Mouse (Mus musculus): ENCODE results near the gene Vps37b. TPM values are rescaled to one million over a fixed set of nuclear protein-coding genes. Genes with fewer than 3 reads are reported as not detected.

Gene Vps37b
- total and polyA plus RNA-seq, 2 experiments from 2014 or later = 51.4 to 55.7 TPM

- H3K4me2 ChIP-seq (ENCODE audit: low read depth, low read length) = no peak overlapping the region
- H3K4me1 ChIP-seq (ENCODE audit: control insufficient read depth, insufficient read depth) = peaks cover 45% of the 10 kb centered on the region
- no peak for TF ChIP-seq CTCF (IDR thresholded peaks at IDR 0.05; ENCODE audit: low read depth)
- TF ChIP-seq EP300 (IDR thresholded peaks at IDR 0.05; ENCODE audit: low read depth) = no peak
- DNase-seq (ENCODE audit: low spot score) = no peak
- no peak overlapping the region for H3K27ac ChIP-seq (ENCODE audit: low read depth)
- no peaks in the 10 kb centered on the region for H3K36me3 ChIP-seq (replicated peaks; ENCODE audit: control insufficient read depth, insufficient read depth, low read length)
- ATAC-seq (ENCODE audit: insufficient read depth, low read depth) = no peak
- H3K9ac ChIP-seq (replicated peaks; ENCODE audit: low read depth, low read length) = no peak overlapping the region
- WGBS = 66% methylated on average over 2 of the region's 2 CpGs
- no peaks in the 10 kb centered on the region for H3K9me3 ChIP-seq (replicated peaks; ENCODE audit: control insufficient read depth, low read length)
- no peaks in the 10 kb centered on the region for H3K27me3 ChIP-seq (ENCODE audit: control insufficient read depth, insufficient read depth, low read length)
- no peak overlapping the region for H3K4me3 ChIP-seq (ENCODE audit: low read depth, low read length)
Observed at GRCm38 (mm10) chr5:123986925-123987324, 45.1 kb downstream of the Vps37b start.

GRCm38 (mm10) chr5:123985434-123985833, 46.6 kb downstream of the Vps37b start:
- Histone ChIP-seq H3K36me3 (replicated peaks; ENCODE audit: control insufficient read depth, insufficient read depth, low read length) (no peaks in the 10 kb centered on the region), H3K9me3 (replicated peaks; ENCODE audit: control insufficient read depth, low read length) (no peaks in the 10 kb centered on the region), H3K4me2 (ENCODE audit: low read depth, low read length) (no peak overlapping the region), H3K4me1 (ENCODE audit: control insufficient read depth, insufficient read depth) (peaks cover 46% of the 10 kb centered on the region), H3K4me3 (ENCODE audit: low read depth, low read length) (no peak overlapping the region), H3K27ac (ENCODE audit: low read depth) (peak overlapping the region; percentile 56; the same call in 1 of the 2 replicates), H3K9ac (replicated peaks; ENCODE audit: low read depth, low read length) (no peak overlapping the region), H3K27me3 (ENCODE audit: control insufficient read depth, insufficient read depth, low read length) (no peaks in the 10 kb centered on the region)
- DNase-seq (ENCODE audit: low spot score) (no peak), ATAC-seq (ENCODE audit: insufficient read depth, low read depth) (peak; percentile 58)
- TF ChIP-seq CTCF (IDR thresholded peaks at IDR 0.05; ENCODE audit: low read depth) (no peak), EP300 (IDR thresholded peaks at IDR 0.05; ENCODE audit: low read depth) (no peak)
- WGBS = 54% methylated on average over 9 of the region's 9 CpGs

GRCm38 (mm10) chr5:123982838-123983237, 49.2 kb downstream of the Vps37b start:
- Histone ChIP-seq H3K27ac (ENCODE audit: low read depth) (no peak overlapping the region), H3K36me3 (replicated peaks; ENCODE audit: control insufficient read depth, insufficient read depth, low read length) (no peaks in the 10 kb centered on the region), H3K4me1 (ENCODE audit: control insufficient read depth, insufficient read depth) (peaks cover 60% of the 10 kb centered on the region), H3K27me3 (ENCODE audit: control insufficient read depth, insufficient read depth, low read length) (no peaks in the 10 kb centered on the region), H3K4me2 (ENCODE audit: low read depth, low read length) (no peak overlapping the region), H3K9ac (replicated peaks; ENCODE audit: low read depth, low read length) (no peak overlapping the region), H3K9me3 (replicated peaks; ENCODE audit: control insufficient read depth, low read length) (no peaks in the 10 kb centered on the region), H3K4me3 (ENCODE audit: low read depth, low read length) (no peak overlapping the region)
- 74% methylated on average over 11 of the region's 11 CpGs for WGBS
- no peak for ATAC-seq (ENCODE audit: insufficient read depth, low read depth)
- TF ChIP-seq CTCF (IDR thresholded peaks at IDR 0.05; ENCODE audit: low read depth) (no peak), EP300 (IDR thresholded peaks at IDR 0.05; ENCODE audit: low read depth) (no peak)
- no peak for DNase-seq (ENCODE audit: low spot score)

DNA sequence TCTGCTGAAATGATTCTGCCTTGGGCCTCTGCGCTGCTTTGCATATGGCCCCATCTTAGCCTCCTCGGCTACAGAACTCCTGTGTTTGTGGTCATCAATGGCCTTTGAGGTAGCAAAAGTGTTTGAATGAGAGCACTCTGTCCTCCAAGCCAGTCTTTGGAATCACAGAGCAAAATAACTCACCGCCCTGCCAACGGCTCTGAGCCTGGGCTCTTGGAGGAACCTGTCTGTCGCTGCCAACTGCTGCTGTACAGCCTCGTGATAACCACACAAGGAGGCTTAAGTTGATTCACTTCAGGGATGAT, 50.9 kb downstream of the Vps37b start:
- ATAC-seq (ENCODE audit: insufficient read depth, low read depth) (no peak), DNase-seq (ENCODE audit: low spot score) (peak; percentile 69)
- Histone ChIP-seq H3K9ac (replicated peaks; ENCODE audit: low read depth, low read length) (no peak overlapping the region), H3K4me3 (ENCODE audit: low read depth, low read length) (no peak overlapping the region), H3K9me3 (replicated peaks; ENCODE audit: control insufficient read depth, low read length) (no peaks in the 10 kb centered on the region), H3K4me2 (ENCODE audit: low read depth, low read length) (peak overlapping the region; percentile 22), H3K4me1 (ENCODE audit: control insufficient read depth, insufficient read depth) (peaks cover 58% of the 10 kb centered on the region), H3K27ac (ENCODE audit: low read depth) (peak overlapping the region; percentile 66), H3K27me3 (ENCODE audit: control insufficient read depth, insufficient read depth, low read length) (no peaks in the 10 kb centered on the region), H3K36me3 (replicated peaks; ENCODE audit: control insufficient read depth, insufficient read depth, low read length) (no peaks in the 10 kb centered on the region)
- WGBS = 38% methylated on average over 6 of the region's 6 CpGs
- TF ChIP-seq CTCF (IDR thresholded peaks at IDR 0.05; ENCODE audit: low read depth) (no peak), EP300 (IDR thresholded peaks at IDR 0.05; ENCODE audit: low read depth) (no peak)

GRCm38 (mm10) chr5:123980521-123981249, 51.4 kb downstream of the Vps37b start:
- H3K27me3 ChIP-seq (ENCODE audit: control insufficient read depth, insufficient read depth, low read length) = no peaks in the 10 kb centered on the region
- no peak overlapping the region for H3K4me3 ChIP-seq (ENCODE audit: low read depth, low read length)
- 69% methylated on average over 9 of the region's 9 CpGs for WGBS
- no peak overlapping the region for H3K9ac ChIP-seq (replicated peaks; ENCODE audit: low read depth, low read length)
- TF ChIP-seq EP300 (IDR thresholded peaks at IDR 0.05; ENCODE audit: low read depth) = no peak
- peak overlapping the region; percentile 66 for H3K27ac ChIP-seq (ENCODE audit: low read depth)
- H3K4me1 ChIP-seq (ENCODE audit: control insufficient read depth, insufficient read depth) = peaks cover 56% of the 10 kb centered on the region
- H3K9me3 ChIP-seq (replicated peaks; ENCODE audit: control insufficient read depth, low read length) = no peaks in the 10 kb centered on the region
- no peak for ATAC-seq (ENCODE audit: insufficient read depth, low read depth)
- no peak for DNase-seq (ENCODE audit: low spot score)
- H3K4me2 ChIP-seq (ENCODE audit: low read depth, low read length) = peak overlapping the region; percentile 22; the same call in 1 of the 2 replicates
- no peaks in the 10 kb centered on the region for H3K36me3 ChIP-seq (replicated peaks; ENCODE audit: control insufficient read depth, insufficient read depth, low read length)

GRCm38 (mm10) chr5:123979980-123980369, 52.1 kb downstream of the Vps37b start:
- DNase-seq (ENCODE audit: low spot score) (no peak), ATAC-seq (ENCODE audit: insufficient read depth, low read depth) (no peak)
- H3K9me3 ChIP-seq (replicated peaks; ENCODE audit: control insufficient read depth, low read length) = no peaks in the 10 kb centered on the region
- TF ChIP-seq EP300 (IDR thresholded peaks at IDR 0.05; ENCODE audit: low read depth) (no peak), CTCF (IDR thresholded peaks at IDR 0.05; ENCODE audit: low read depth) (no peak)
- 0 out of 2 replicates have a peak overlapping the region, but pooled peaks have one; percentile 20 for H3K4me2 ChIP-seq (ENCODE audit: low read depth, low read length)
- H3K27ac ChIP-seq (ENCODE audit: low read depth) = peak overlapping the region; percentile 66
- WGBS = 74% methylated on average over 4 of the region's 4 CpGs
- no peaks in the 10 kb centered on the region for H3K36me3 ChIP-seq (replicated peaks; ENCODE audit: control insufficient read depth, insufficient read depth, low read length)
- H3K4me3 ChIP-seq (ENCODE audit: low read depth, low read length) = no peak overlapping the region
- no peaks in the 10 kb centered on the region for H3K27me3 ChIP-seq (ENCODE audit: control insufficient read depth, insufficient read depth, low read length)
- no peak overlapping the region for H3K9ac ChIP-seq (replicated peaks; ENCODE audit: low read depth, low read length)
- H3K4me1 ChIP-seq (ENCODE audit: control insufficient read depth, insufficient read depth) = peaks cover 55% of the 10 kb centered on the region
